Mouse (Mus musculus): ENCODE results near the gene Evi2a. TPM values are rescaled to one million over a fixed set of nuclear protein-coding genes. Genes with fewer than 3 reads are reported as not detected.
A peak's percentile ranks its signal among the peaks of the same experiment; 100 is the strongest.

Gene Evi2a
- total RNA-seq, 2 experiments from 2014 or later = 11.6 TPM

DNA sequence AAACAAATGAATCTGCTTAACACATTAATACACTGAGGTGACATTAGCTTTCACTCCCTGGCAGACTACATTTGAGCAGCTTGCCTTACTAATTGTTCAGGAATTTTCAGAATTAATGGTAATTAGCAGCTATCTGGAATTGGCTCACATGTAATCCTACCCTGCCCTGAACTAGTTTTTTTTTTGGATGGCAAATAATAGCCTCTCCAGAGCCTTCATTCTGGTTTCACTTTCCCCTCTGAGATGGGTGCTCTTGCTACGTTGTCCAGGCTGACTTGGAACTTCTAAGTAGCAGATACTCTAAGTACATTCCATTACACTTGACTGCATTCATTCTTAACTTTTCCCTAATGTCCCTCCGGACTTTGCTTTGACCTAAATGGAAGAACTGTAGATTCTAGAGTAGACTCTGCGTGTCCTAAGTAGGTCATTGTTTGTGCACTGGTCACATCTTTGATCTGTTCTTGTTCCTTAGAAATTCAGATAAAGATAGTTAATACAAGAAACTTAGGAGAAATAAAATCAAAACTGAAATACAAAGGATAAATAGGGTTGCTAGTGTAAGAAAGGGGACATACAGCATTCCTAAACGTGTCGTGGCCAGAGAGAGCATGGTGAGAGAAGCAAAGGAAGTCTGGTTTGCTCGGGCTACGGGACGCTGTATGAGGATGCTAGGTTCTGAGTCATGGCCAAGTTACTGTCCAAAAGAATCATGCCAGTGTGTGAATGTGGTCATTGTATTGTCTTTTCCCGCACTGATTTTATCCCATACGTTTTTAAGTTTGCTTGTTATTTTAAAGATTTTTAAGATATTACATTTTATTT, 35.2 kb downstream of the Evi2a start:
- no peak for TF ChIP-seq CTCF (IDR thresholded peaks at IDR 0.05)
- intact Hi-C loops (cut with DNase I) = no loop called here
- Histone ChIP-seq H3K4me3 (peak overlapping the region; percentile 20; the same call in 1 of the 2 replicates), H3K27ac (peak overlapping the region; percentile 68)
- no peak for DNase-seq (ENCODE audit: extremely low spot score in 1 of 2, low spot score in 2 of 2)

GRCm38 (mm10) chr11:79484721-79485120, 45.7 kb downstream of the Evi2a start:
- TF ChIP-seq CTCF (IDR thresholded peaks at IDR 0.05) = no peak
- DNase-seq (ENCODE audit: extremely low spot score in 1 of 2, low spot score in 2 of 2) = no peak
- intact Hi-C loops (cut with DNase I) = no loop called here
- H3K4me3 ChIP-seq = no peak overlapping the region
- H3K27ac ChIP-seq = no peak overlapping the region

DNA sequence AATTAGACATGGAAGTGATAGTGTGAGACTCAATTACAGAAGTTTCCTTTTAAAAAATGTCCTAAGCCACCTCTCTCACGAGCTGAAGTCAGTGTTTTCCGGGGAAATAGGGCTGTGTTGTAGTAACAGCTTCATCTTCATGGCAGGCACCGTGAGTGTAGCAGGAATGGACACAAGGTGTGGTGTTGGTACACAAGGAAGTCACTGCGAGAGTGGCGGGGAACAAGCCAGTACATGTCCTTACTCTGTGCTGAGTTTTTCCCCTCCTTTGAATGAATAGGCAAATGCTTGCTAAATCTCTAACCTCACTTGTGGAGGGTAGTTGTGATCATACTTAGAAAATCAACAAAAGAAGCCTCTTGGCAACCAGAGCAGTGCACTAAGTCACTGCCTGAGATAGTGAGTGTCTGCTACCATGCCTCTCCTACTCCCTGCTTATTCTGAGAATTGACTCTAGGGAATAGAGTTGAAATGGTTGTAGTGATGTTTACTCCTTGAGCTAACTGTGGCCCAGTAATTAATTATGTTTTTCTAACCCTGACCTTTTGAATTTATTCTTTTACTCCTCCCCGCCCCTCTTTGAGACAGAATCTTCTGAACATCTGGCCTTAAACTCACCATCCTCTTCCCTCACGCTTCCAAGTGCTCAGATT, 46.4 kb downstream of the Evi2a start:
- Histone ChIP-seq H3K4me3 (no peak overlapping the region), H3K27ac (no peak overlapping the region)
- intact Hi-C loops (cut with DNase I) = no loop called here
- no peak for DNase-seq (ENCODE audit: extremely low spot score in 1 of 2, low spot score in 2 of 2)
- no peak for TF ChIP-seq CTCF (IDR thresholded peaks at IDR 0.05)

DNA sequence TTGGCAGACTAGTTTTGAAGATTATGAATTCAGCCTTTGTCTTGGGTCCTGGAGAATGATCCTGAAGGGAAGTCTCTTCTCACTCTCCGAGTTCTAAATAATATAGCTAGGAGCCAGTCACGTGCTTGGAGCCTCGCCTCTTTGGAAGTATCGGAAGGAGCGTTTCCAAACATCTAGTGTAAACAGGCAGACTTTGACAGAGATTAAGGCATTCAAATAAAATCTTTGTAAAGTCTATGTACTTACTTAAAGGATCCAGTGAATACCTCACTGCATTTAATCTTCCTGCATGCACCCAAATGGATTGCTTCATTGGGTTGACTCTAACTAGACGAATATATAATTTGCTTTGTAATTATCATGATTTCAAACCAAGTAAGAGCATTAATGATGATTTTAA, 47.0 kb downstream of the Evi2a start:
- no peak for DNase-seq (ENCODE audit: extremely low spot score in 1 of 2, low spot score in 2 of 2)
- no peak for TF ChIP-seq CTCF (IDR thresholded peaks at IDR 0.05)
- H3K27ac ChIP-seq = no peak overlapping the region
- intact Hi-C loops (cut with DNase I) = no loop called here
- H3K4me3 ChIP-seq = no peak overlapping the region

Other genes with a start within 250 kb of the Evi2a start
- under 1 TPM; 0.68 TPM for gene Gm9964, start 233.7 kb downstream of the Evi2a start, total RNA-seq (2021)
- 100 to 1,000 TPM; 129 to 131 TPM for gene Nf1, start 190.9 kb downstream of the Evi2a start, total RNA-seq (2021)
- 100 to 1,000 TPM in 1 of 2 experiments, 10 to 100 TPM in 1; 95.1 to 116 TPM for gene Omg, start 26.5 kb downstream of the Evi2a start, total RNA-seq (2021)
- under 1 TPM; 0.30 to 0.91 TPM for gene Evi2b, start 6.8 kb downstream of the Evi2a start, total RNA-seq (2021)
- gene Evi2, start within 50 bp of the Evi2a start, total RNA-seq (2021) = not detected
- gene Rab11fip4, start 60.6 kb upstream of the Evi2a start, total RNA-seq (2021) = 100 to 1,000 TPM; 246 to 249 TPM